Mouse (Mus musculus): ENCODE data around the gene Daam1.

DNA sequence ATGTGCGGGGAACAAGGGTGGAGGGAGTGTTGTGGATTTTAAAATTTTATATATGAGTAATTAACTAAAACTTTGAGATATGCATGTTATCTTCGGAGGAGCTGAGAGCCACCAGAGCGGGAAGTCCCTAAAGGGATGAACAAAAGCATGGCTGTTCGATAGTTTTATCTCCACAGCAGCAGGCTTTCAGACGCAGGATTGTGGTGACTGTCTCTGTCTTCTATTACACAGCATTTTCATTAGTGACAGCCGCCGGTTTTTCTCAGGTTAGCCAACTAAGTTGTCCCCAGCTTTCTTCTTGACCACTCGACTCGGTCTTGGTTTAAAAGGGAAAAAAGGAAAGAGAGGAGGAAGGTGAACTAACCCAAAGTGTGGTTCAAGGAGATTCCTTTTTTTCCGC, 739 bp upstream of the Daam1 start:
- no peak for TF ChIP-seq CTCF (IDR thresholded peaks at IDR 0.05)
- TF ChIP-seq EP300 (IDR thresholded peaks at IDR 0.05): no peak

Data from lung, postnatal 0 days (tissue).